Mouse (Mus musculus): ENCODE data around the gene Slc15a1.
"Not testable (repeated sequence)": the region's sequence is repeated elsewhere in the genome, so short reads cannot be mapped to it uniquely, and the experiment has no call there.

Gene Slc15a1

DNA sequence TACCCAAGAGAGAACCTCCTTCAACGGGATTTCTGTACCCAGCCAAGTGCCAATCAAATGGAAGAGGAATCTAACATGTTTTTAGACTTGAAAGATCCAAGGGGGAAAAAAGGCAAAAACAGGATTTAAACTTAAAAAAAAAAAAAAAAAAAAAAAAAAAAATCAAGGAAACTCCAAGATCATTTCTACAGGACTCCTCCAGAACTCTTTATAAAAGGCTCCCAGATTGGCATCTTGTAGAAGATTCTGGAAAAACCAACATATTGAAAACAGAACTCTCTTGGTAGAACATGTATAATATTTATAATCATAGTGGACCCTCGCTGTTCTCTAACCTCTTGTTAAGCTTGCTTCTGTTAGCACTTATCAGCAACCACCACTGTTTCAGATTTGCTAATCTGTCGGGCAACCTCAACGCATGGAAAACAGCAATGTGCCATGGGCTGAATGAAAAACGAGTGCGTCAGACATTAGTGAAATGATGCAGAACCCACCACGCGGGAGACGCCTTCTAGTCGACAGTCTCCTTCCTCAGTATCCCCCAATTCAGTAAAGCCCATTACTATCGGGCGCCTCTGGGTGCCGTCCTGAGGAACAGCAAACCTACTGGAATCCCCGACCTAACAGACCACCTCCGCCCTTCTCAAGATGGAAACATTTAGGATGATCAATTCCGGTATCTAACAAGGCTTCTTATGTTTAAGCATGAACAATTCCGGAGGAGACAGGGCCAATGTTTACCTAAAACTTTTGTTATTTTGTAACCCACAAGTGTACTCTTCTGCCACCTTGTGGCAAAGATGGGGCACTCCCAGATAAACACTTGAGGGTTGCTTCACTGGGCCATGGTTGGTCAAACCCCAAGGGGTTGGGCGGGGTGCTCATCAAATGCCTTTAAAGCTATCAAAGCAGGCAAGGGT is 54.3 kb downstream of the Slc15a1 start:
- peak; percentile 64 to 69 for DNase-seq

DNA sequence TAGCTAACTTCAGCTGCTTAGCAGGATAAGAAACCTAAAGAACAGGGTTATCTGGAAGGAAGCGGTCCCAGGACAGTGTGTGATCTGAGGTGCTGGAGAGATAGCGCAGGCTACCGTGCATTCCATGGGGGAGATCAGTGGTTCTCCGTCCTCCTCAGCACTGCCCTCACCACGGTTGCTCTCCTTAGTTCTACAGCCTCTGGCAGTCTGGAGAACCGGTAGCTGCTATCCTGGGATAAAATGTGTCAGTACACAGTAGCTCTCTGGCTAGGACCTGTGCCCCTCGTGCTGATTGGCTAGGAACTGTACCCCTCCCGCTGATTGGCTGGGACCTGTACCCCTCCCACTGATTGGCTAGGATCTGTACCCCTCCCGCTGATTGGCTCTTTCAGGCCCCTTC is 58.1 kb downstream of the Slc15a1 start:
- peak; percentile 38 to 50 for DNase-seq

- DNase-seq: peak; percentile 38 to 62
Observed at GRCm38 (mm10) chr14:121445194-121445593, 59.9 kb downstream of the Slc15a1 start.

GRCm38 (mm10) chr14:121440807-121441206 is 64.2 kb downstream of the Slc15a1 start:
- DNase-seq: no peak

DNA sequence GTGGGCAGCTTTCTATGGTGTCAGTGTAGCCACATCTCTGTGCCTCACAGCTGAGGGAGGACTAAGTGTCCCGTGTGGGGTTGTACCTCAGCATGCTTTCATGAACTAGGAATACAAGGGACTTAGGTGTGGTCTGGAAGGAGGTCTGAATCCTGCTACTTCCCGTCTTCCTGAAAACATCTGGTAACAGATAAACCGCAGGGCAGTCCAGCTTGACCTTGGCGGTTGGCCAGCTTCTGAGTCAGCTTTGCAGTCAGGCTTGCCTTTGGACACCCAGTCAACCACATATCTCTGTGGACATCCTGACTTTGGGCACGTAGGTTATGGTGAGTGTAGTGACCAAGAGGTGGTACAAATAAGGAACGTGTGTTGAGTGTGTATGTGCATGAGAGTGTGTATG is 68.0 kb downstream of the Slc15a1 start:
- peak in 1 of 2 experiments; percentile 17 for DNase-seq

GRCm38 (mm10) chr14:121436455-121436854 is 68.6 kb downstream of the Slc15a1 start:
- no peak for DNase-seq

- no peak for DNase-seq
Observed at GRCm38 (mm10) chr14:121435794-121436193, 69.3 kb downstream of the Slc15a1 start.

- DNase-seq: no peak
Observed at GRCm38 (mm10) chr14:121431261-121431660, 73.8 kb downstream of the Slc15a1 start.

- no peak for DNase-seq
Observed at GRCm38 (mm10) chr14:121429854-121430535, 75.1 kb downstream of the Slc15a1 start.

DNA sequence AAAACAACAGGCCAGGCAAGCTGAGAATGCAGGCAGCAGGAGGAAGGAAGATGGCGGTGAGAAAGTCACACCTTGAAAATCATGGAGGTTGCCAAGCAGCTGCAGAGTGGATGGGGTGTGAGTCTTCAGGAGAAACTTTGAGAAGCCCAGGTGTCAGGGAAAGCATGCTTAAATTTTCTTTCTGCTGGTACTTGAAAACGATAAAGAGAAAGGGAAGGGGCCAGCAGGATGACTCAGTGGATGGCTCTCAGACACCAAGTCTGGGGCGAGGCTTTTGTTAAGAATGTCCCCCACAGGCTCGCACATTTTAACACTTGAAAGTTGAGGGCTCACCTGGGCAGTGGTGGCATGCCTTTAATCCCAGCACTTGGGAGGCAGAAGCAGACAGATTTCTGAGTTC is 76.9 kb downstream of the Slc15a1 start:
- DNase-seq: no peak

DNA sequence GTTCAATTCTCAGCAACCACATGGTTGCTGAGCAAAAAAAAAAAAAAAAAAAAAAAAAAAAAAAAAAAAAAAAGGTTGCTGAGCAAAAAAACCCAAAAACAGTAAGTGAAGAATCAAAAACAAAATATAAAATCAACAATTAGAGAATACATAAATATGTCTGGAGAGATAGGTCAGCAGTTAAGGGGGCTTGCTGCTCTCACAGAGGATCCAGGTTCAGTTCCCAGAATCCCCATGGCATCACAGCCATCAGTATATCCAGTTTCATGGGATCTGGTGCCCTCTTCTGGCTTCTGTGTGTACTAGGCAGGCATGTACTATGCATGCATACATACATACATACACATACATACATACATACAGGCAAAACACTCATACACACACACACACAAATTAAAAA is 78.3 kb downstream of the Slc15a1 start:
- DNase-seq: no peak

DNA sequence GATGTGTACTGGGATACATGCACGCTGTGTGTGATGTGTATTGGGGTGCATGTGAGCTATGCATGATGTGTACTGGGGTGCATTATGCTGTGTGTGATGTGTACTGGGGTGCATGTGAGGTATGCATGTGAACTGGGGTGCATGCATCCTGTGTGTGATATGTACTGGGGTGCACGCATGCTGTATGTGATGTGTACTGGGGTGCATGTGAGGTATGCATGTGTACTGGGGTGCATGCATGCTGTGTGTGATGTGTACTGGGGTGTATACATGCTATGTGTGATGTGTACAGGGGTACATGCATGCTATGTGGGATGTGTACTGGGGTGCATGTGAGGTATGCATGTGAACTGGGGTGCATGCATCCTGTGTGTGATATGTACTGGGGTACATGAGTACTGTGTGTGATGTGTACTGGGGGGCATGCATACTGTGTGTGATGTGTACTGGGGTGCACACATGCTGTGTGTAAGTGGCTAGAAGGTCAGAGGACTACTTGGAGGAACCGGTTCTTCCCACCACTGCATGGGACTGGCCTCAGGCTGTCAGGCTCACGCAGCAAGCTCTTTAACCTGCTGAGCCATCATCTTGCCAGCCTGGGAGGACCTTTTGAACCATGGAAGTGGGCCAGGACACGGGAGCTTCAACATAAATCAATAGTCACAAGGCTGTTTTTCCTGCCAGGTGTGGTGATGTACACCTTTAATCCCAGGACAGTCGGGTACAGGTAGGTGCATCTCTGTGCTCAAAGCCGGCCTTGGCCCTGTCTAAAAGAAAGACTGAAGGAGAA is 79.9 kb downstream of the Slc15a1 start:
- DNase-seq: no peak

DNA sequence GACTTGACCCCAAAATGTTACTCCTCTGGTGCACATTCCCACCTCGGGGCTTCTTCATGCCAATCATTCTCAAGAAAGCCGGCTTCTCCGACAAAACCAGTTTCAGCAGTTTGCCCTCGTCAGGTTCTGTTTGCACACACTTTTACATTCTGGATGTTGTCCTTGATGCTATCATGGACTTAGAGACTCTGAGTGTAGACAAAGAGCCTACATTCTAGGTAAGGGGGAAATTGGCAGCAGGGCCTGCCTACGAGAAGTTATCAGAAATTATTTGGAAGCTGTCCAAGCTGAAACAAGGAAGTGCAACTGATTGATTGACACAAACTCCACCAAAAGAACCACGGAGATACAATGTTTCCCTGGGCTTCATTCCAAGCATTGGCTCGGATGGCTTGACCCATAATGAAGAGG is 81.7 kb downstream of the Slc15a1 start:
- no peak for DNase-seq

GRCm38 (mm10) chr14:121422664-121423340 is 82.2 kb downstream of the Slc15a1 start:
- DNase-seq: no peak

- no peak for DNase-seq
Observed at GRCm38 (mm10) chr14:121422000-121422399, 83.1 kb downstream of the Slc15a1 start.

DNA sequence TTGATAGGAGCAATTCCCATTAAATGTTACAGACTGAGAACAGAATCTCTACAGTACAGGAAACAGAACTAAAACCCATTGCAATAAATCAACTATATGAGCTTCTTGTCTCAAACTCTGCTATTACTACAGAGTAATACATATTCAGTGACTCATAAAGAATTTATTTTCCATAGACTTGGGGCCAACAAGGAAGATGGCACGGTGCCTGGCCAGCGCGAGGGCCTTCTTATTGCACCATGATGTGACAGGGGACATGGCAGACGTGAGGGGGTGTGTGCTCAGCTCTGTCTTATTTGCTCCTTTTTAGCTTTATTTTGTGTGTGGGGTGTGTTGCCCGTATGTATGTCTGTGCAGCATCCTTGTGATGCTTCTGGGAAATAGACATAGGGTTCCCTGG is 87.5 kb downstream of the Slc15a1 start:
- DNase-seq: no peak

DNA sequence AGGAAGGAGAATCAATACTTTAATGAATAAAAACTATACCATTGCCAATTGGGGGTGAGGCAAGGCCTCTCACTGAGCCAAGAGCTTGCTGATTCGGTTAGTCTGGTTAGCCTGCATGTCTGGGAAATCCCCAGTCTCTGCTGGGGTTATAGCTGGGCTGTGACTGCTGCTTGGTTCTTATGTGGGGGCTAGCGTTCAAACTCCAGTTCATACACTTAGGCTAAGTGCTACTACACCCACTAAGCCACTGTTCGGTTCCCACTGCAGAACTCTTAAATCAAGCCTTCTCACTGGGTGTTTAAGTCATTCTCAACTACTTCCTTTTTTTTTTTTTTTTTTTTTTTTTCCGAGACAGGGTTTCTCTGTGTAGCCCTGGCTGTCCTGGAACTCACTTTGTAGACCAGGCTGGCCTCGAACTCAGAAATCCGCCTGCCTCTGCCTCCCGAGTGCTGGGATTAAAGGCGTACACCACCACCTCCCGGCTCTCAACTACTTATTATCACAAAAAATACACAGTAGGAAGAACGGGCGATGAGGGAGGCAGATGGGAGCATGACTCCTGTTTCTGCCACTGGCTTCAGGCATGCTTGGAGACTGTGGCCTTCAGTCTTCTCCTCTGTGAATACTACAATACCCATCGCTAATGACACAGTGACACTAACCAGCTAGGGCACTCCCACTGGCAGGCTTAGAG is 88.3 kb downstream of the Slc15a1 start:
- DNase-seq: no peak

- no peak for DNase-seq
Observed at GRCm38 (mm10) chr14:121414635-121415241, 90.3 kb downstream of the Slc15a1 start.

DNA sequence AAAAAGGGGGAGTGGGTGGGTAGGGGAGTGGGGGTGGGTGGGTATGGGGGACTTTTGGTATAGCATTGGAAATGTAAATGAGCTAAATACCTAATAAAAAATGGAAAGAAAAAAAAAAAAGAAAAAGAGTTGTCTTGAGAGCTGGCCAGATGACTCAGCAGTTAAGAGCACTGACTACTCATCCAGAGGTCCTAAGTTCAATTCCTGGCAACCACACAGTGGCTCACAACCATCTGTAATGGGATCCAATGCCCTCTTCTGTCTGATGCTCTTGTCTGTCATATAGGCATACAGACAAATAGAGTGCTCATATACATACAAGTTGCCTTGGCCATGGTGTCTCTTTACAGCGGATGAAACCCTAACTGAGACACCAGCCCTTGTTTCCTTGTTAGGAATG is 91.3 kb downstream of the Slc15a1 start:
- not testable (repeated sequence) for DNase-seq
